Mouse (Mus musculus): ENCODE results near the gene Ptgds.

Ptgds gene

GRCm38 (mm10) chr2:25441067-25441466, 28.8 kb downstream of the Ptgds start:
- DNase-seq = no peak

- DNase-seq = no peak
Measured at GRCm38 (mm10) chr2:25436286-25436820, 33.5 kb downstream of the Ptgds start.

GRCm38 (mm10) chr2:25434292-25434691, 35.6 kb downstream of the Ptgds start:
- DNase-seq = no peak

GRCm38 (mm10) chr2:25433101-25433500, 36.7 kb downstream of the Ptgds start:
- DNase-seq = no peak

GRCm38 (mm10) chr2:25432326-25433098, 37.3 kb downstream of the Ptgds start:
- DNase-seq = no peak

GRCm38 (mm10) chr2:25431308-25431855, 38.5 kb downstream of the Ptgds start:
- DNase-seq = no peak

GRCm38 (mm10) chr2:25430395-25431233, 39.2 kb downstream of the Ptgds start:
- no peak for DNase-seq

GRCm38 (mm10) chr2:25429435-25430180, 40.2 kb downstream of the Ptgds start:
- DNase-seq = peak; percentile 11

GRCm38 (mm10) chr2:25428442-25429236, 41.2 kb downstream of the Ptgds start, which contains the start of gene Abca2:
Gene Abca2, plus strand, starts transcription at chr2:25428703.
- peak; percentile 96 for DNase-seq

- DNase-seq = no peak
Measured at GRCm38 (mm10) chr2:25427256-25427655, 42.6 kb downstream of the Ptgds start.

GRCm38 (mm10) chr2:25426721-25427191, 43.1 kb downstream of the Ptgds start:
- peak; percentile 84 for DNase-seq

GRCm38 (mm10) chr2:25425481-25425880, 44.4 kb downstream of the Ptgds start:
- no peak for DNase-seq

GRCm38 (mm10) chr2:25423626-25424025, 46.2 kb downstream of the Ptgds start:
- DNase-seq = no peak

GRCm38 (mm10) chr2:25422587-25423410, 47.0 kb downstream of the Ptgds start, which contains the start of gene Fut7:
Gene Fut7, plus strand, starts transcription at chr2:25423267.
- peak; percentile 68 for DNase-seq

- peak; percentile 65 for DNase-seq
Measured at GRCm38 (mm10) chr2:25421896-25422295, 48.0 kb downstream of the Ptgds start.

- peak; percentile 44 for DNase-seq
Measured at GRCm38 (mm10) chr2:25417426-25417825, 52.4 kb downstream of the Ptgds start.
